Mouse (Mus musculus): ENCODE measurements at regions not wholly inside any gene's neighbourhood (a gene's known extent, or its start where the extent isn't known, plus 50 kb on each side); places are given as distances from the start of the nearest gene placed in this dataset.

- TF ChIP-seq CTCF (IDR thresholded peaks at IDR 0.05; ENCODE audit: low read depth) (no peak), EP300 (IDR thresholded peaks at IDR 0.05; ENCODE audit: low read depth) (no peak)
These were observed 252.0 kb downstream of the Sipa1l2 start for GRCm38 (mm10) chr8:125317584-125317991.

Measured in liver, postnatal 0 days (tissue).